Mouse (Mus musculus): ENCODE results near the gene Tgm6. TPM values are rescaled to one million over a fixed set of nuclear protein-coding genes. Genes with fewer than 3 reads are reported as not detected.

Gene Tgm6
- total RNA-seq, 2 experiments from 2014 or later: not detected

DNA sequence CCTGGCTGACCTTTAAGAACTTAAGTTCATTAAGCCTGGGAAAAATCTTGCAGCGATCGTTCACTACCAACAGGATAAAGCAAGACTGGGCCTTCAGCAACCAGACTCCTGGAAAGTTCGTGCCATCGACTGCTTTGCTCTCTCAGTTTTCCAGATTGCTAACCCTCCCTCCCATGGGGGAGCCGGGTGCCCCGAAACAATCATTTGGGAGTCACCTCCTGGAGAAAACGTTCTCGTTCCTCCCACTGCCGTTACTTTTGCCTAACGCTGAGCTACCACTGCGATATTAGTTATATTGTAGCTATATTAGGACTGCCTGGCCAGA, 66.1 kb downstream of the Tgm6 start:
- DNase-seq (ENCODE audit: low spot score): no peak

- DNase-seq (ENCODE audit: low spot score): peak; percentile 91
These were observed 66.7 kb downstream of the Tgm6 start, which contains the start of gene Snrpb for GRCm38 (mm10) chr2:130178706-130179506. Snrpb (minus strand) TSS chr2:130179403.

- no peak for DNase-seq (ENCODE audit: low spot score)
These were observed 67.3 kb downstream of the Tgm6 start for GRCm38 (mm10) chr2:130179507-130180019.

GRCm38 (mm10) chr2:130188391-130188790, 76.2 kb downstream of the Tgm6 start:
- no peak for DNase-seq (ENCODE audit: low spot score)

DNA sequence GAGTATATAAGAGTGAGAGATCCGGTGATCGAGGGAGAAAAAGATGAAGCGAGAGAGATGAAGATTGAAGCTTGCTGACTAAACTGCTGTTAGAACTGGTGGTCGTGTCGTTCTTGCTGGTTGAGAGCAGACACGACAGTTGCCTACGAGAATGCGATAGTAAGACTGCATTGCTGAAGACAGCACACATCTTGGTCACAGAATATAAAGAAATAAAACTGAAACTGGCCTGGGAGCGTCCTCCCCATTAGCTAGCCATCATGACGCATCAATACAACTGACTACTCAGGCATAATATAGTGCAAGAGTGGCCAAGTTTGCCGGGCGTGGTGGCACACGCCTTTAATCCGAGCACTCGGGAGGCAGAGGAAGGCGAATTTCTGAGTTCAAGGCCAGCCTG, 82.7 kb downstream of the Tgm6 start, which contains the start of gene Tmc2:
TSS of gene Tmc2 (plus strand) at position 301 of the 400 bp plus-strand sequence.
- DNase-seq (ENCODE audit: low spot score): no peak

DNA sequence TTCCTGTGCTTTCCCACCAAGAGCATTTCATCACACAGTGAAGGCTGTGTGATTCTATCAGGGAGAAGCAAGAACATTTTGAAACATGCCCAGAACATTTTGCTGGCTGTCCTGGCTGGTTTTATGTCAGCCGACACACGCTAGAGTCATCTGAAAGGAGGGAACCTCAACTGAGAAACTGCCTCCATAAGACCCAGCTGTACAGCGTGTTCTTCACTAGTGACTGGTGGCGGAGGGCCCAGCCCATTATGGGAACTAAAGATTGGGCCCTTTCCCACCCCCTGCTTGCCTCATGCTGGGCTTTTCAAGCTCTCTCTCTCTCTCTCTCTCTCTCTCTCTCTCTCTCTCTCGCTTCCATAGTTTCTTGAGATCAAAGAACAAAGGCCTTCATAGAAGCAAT, 88.7 kb downstream of the Tgm6 start:
- DNase-seq (ENCODE audit: low spot score): no peak

Other genes starting within 250 kb of the Tgm6 start
- gene Tgm3, start 100.1 kb upstream of the Tgm6 start, total RNA-seq (2021): not detected
- gene Snrpb, start 67.0 kb downstream of the Tgm6 start, total RNA-seq (2021): 100 to 1,000 TPM; 122 to 131 TPM
- gene Tmc2, start 82.8 kb downstream of the Tgm6 start, total RNA-seq (2021): not detected
- 10 to 100 TPM; 23.8 to 29.5 TPM for gene Nop56, start 162.0 kb downstream of the Tgm6 start, total RNA-seq (2021)
- gene Idh3b, start 172.1 kb downstream of the Tgm6 start, total RNA-seq (2021): 100 to 1,000 TPM; 450 to 457 TPM
- gene Ebf4, start 182.8 kb downstream of the Tgm6 start, total RNA-seq (2021): under 1 TPM; 0.27 to 0.43 TPM

All from gastrocnemius, adult 18-20 months (tissue).